Mouse (Mus musculus): ENCODE measurements around the gene Acvr2b. TPM values are rescaled to one million over a fixed set of nuclear protein-coding genes. Genes with fewer than 3 reads are reported as not detected.

The Acvr2b gene
- polyA plus RNA-seq (2014; fragmentation: Nextera tagmentation; extraction: Ambion mirVana): 28.6 and 31.1 TPM in 2 replicates

DNA sequence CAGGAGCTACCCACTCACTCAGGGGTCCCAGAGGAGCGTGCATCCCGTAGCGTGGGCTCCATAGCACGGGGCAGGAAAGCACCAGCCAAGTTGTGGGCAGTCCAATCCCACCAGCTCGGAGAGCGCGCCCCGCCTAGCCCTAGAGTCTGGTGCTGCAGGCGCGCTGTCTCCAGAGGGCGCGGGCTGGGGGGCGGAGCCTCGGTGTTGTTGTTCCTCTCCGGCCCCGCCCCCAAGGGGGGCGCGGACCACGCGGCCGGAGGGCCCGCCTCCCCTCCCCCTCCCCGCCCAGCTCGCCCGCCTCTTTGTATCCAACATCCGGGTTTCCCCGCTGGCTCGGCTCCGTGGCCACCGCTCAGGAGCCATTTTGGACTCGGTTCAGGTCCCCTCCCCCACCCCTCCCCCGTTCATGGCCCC is at the start of gene Acvr2b:
Gene Acvr2b, plus strand, starts transcription at position 318 of the 414 bp plus-strand sequence.
- Histone ChIP-seq H3K9me3 (ENCODE audit: control insufficient read depth, low read length) (no peaks in the 10 kb centered on the region), H3K27me3 (replicated peaks; ENCODE audit: control insufficient read depth, insufficient read depth, low read length) (no peaks in the 10 kb centered on the region), H3K4me2 (ENCODE audit: low read length) (peak within 1 kb of the TSS; percentile 92), H3K4me3 (ENCODE audit: low read depth, low read length) (peak within 1 kb of the TSS; percentile 92), H3K9ac (ENCODE audit: low read length) (peak within 1 kb of the TSS; percentile 96), H3K4me1 (replicated peaks; ENCODE audit: control insufficient read depth, insufficient read depth, low read length) (peaks cover 8% of the 10 kb centered on the region), H3K27ac (ENCODE audit: low read depth) (peak within 1 kb of the TSS; percentile 97), H3K36me3 (ENCODE audit: control insufficient read depth, insufficient read depth, low read length) (no peaks in the 10 kb centered on the region)
- under 1% methylated on average over 25 of the region's 32 CpGs for WGBS
- ATAC-seq (replicated peaks; ENCODE audit: low FRiP score, low TSS enrichment, low read depth): peak; percentile 95
- peak; percentile 93 for DNase-seq (ENCODE audit: low spot score)

DNA sequence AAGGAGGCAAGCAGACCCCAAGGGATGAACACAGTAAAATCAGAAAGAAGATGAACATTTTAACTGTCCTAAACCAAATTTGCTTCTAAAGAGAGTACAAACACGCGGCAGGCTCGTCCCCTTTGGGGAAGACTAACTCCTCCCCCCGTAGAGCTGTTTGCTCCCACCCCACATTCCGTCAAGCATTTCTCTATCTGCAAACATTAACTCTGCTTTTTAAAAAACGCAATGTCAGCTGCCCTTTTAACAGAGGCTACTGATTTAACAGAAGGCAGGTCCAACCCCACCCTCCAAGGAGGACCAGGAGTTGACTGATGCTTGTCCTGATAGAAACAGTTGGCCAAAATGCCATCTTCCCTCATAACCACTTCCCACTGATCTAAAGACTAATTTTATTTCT is 48.0 kb upstream of the Acvr2b start:
- WGBS: 61% methylated on average over 6 of the region's 6 CpGs

DNA sequence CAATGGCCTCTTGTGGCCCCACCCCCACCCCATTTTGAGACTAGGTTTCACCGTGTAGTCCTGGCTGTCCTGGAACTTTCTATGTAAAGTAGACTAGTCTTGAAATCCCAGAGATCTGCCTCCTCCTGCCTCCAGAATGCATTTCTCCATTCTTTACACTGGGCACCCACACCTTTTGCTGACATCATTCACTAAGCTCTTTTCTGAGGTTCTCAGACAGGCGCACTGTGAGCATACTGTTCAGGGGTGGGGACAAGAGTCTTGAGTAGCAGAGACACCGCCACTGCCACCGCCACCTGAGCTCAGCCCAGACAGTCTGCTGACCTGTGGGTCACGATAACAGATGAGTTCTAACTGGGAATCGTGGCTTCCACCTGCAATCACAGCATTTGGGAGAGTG is 46.0 kb upstream of the Acvr2b start:
- H3K27me3 ChIP-seq (replicated peaks; ENCODE audit: control insufficient read depth, insufficient read depth, low read length): no peaks in the 10 kb centered on the region
- H3K36me3 ChIP-seq (ENCODE audit: control insufficient read depth, insufficient read depth, low read length): peaks cover 5% of the 10 kb centered on the region
- H3K9me3 ChIP-seq (ENCODE audit: control insufficient read depth, low read length): no peaks in the 10 kb centered on the region
- DNase-seq (ENCODE audit: low spot score) (no peak), ATAC-seq (replicated peaks; ENCODE audit: low FRiP score, low TSS enrichment, low read depth) (no peak)
- no peak overlapping the region for H3K4me2 ChIP-seq (ENCODE audit: low read length)
- no peak overlapping the region for H3K9ac ChIP-seq (ENCODE audit: low read length)
- WGBS: 71% methylated on average over 6 of the region's 6 CpGs
- no peak overlapping the region for H3K27ac ChIP-seq (ENCODE audit: low read depth)
- no peak overlapping the region for H3K4me3 ChIP-seq (ENCODE audit: low read depth, low read length)
- H3K4me1 ChIP-seq (replicated peaks; ENCODE audit: control insufficient read depth, insufficient read depth, low read length): no peaks in the 10 kb centered on the region

More for the DNA sequence above, 48.0 kb upstream of the Acvr2b start:
- Histone ChIP-seq H3K9me3 (ENCODE audit: control insufficient read depth, low read length) (no peaks in the 10 kb centered on the region), H3K4me1 (replicated peaks; ENCODE audit: control insufficient read depth, insufficient read depth, low read length) (no peaks in the 10 kb centered on the region), H3K27ac (ENCODE audit: low read depth) (no peak overlapping the region), H3K36me3 (ENCODE audit: control insufficient read depth, insufficient read depth, low read length) (peaks cover 22% of the 10 kb centered on the region), H3K9ac (ENCODE audit: low read length) (no peak overlapping the region), H3K27me3 (replicated peaks; ENCODE audit: control insufficient read depth, insufficient read depth, low read length) (no peaks in the 10 kb centered on the region), H3K4me2 (ENCODE audit: low read length) (no peak overlapping the region), H3K4me3 (ENCODE audit: low read depth, low read length) (no peak overlapping the region)
- ATAC-seq (replicated peaks; ENCODE audit: low FRiP score, low TSS enrichment, low read depth) (no peak), DNase-seq (ENCODE audit: low spot score) (no peak)

DNA sequence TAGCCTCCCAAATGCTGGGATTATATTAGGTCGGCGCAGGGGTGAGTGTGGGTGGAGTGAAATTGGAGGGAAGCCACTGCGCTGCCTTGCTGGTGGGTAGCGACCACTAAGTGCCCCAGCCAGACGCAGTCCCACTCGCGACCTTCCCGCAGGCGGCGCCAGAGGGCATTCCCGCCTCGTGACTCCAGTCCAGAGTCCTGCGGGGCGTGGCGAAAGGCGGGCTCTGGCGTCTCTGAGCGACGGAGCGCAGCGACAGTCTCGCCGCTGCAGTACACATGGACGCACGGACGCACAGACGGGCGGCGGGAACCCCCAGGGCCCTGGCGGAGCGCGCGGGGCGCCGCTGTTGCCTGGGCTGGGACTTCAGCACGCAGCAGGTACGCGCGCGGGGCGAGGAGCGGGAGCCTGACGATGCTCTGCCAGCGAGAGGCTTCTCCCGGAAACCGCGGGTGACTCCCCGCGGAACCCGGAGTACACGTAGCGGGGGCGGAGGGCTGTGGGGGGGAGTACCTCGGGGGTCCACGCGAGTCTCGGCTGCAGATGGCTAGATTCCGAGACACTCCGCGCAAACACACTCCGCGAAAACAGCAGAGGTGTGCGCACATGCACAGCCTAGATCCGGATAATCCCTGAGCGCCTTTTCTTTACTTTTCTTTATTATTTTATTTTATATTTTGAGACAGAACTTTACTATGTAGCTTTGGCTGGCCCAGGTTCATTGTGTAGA is 44.4 kb upstream of the Acvr2b start, which contains the start of gene Xylb:
Gene Xylb, plus strand, starts transcription at position 51 of the 727 bp plus-strand sequence.
- peak; percentile 97 for DNase-seq (ENCODE audit: low spot score)
- no peak within 1 kb of the TSS for H3K27ac ChIP-seq (ENCODE audit: low read depth)
- H3K4me3 ChIP-seq (ENCODE audit: low read depth, low read length): peak within 1 kb of the TSS; percentile 68
- H3K4me2 ChIP-seq (ENCODE audit: low read length): peak within 1 kb of the TSS; percentile 85
- H3K4me1 ChIP-seq (replicated peaks; ENCODE audit: control insufficient read depth, insufficient read depth, low read length): no peaks in the 10 kb centered on the region
- H3K27me3 ChIP-seq (replicated peaks; ENCODE audit: control insufficient read depth, insufficient read depth, low read length): no peaks in the 10 kb centered on the region
- peak; percentile 84 for ATAC-seq (replicated peaks; ENCODE audit: low FRiP score, low TSS enrichment, low read depth)
- H3K9me3 ChIP-seq (ENCODE audit: control insufficient read depth, low read length): no peaks in the 10 kb centered on the region
- H3K9ac ChIP-seq (ENCODE audit: low read length): peak within 1 kb of the TSS; percentile 69
- H3K36me3 ChIP-seq (ENCODE audit: control insufficient read depth, insufficient read depth, low read length): no peaks in the 10 kb centered on the region
- 2% methylated on average over 65 of the region's 65 CpGs for WGBS

DNA sequence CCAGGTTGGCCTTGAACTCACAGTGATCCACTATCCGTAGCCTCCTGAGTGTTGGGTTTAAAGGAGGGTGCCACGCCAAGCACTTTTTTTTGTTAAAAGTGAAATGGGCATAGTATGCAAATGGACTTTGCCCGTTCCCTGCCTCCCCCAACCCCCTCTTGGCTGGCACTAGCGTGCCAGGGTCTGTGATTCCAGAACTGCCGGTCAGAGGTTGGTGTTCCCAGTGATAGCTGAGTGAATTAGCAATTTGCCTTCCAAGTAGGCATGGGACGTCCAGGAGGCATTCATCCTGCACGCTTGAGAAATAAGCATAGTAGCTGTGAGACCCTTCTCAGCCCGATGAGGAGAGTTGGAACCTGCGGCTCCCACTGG is 43.9 kb upstream of the Acvr2b start:
- Histone ChIP-seq H3K36me3 (ENCODE audit: control insufficient read depth, insufficient read depth, low read length) (no peaks in the 10 kb centered on the region), H3K27ac (ENCODE audit: low read depth) (no peak overlapping the region), H3K4me1 (replicated peaks; ENCODE audit: control insufficient read depth, insufficient read depth, low read length) (no peaks in the 10 kb centered on the region), H3K27me3 (replicated peaks; ENCODE audit: control insufficient read depth, insufficient read depth, low read length) (no peaks in the 10 kb centered on the region), H3K9me3 (ENCODE audit: control insufficient read depth, low read length) (no peaks in the 10 kb centered on the region), H3K9ac (ENCODE audit: low read length) (peak overlapping the region; percentile 69), H3K4me2 (ENCODE audit: low read length) (peak overlapping the region; percentile 85), H3K4me3 (ENCODE audit: low read depth, low read length) (peak overlapping the region; percentile 68)
- WGBS: 44% methylated on average over 9 of the region's 9 CpGs
- ATAC-seq (replicated peaks; ENCODE audit: low FRiP score, low TSS enrichment, low read depth) (no peak), DNase-seq (ENCODE audit: low spot score) (no peak)

DNA sequence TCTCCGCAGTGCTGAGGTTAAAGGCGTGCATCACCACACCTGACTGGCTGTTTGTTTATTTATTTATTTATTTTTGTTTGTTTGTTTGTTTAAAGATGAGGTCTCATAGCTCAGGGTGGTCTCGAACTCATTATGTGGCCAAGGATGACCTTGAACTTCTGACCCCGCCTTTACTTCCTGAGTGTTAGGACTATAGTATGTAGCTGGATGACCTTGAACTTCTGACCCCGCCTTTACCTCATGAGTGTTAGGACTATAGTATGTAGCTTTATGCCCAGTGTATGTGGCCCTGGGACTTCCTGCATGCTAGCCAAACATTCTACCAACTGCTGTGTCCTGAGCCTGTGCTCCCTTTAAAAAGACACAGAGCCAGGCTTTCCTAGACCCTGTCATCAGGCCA is 40.5 kb upstream of the Acvr2b start:
- DNase-seq (ENCODE audit: low spot score): no peak
- 90% methylated on average over 5 of the region's 5 CpGs for WGBS
- H3K4me1 ChIP-seq (replicated peaks; ENCODE audit: control insufficient read depth, insufficient read depth, low read length): no peaks in the 10 kb centered on the region
- no peak overlapping the region for H3K27ac ChIP-seq (ENCODE audit: low read depth)
- no peak for ATAC-seq (replicated peaks; ENCODE audit: low FRiP score, low TSS enrichment, low read depth)
- H3K4me2 ChIP-seq (ENCODE audit: low read length): no peak overlapping the region
- H3K36me3 ChIP-seq (ENCODE audit: control insufficient read depth, insufficient read depth, low read length): no peaks in the 10 kb centered on the region
- H3K9me3 ChIP-seq (ENCODE audit: control insufficient read depth, low read length): no peaks in the 10 kb centered on the region
- H3K27me3 ChIP-seq (replicated peaks; ENCODE audit: control insufficient read depth, insufficient read depth, low read length): no peaks in the 10 kb centered on the region
- no peak overlapping the region for H3K9ac ChIP-seq (ENCODE audit: low read length)
- no peak overlapping the region for H3K4me3 ChIP-seq (ENCODE audit: low read depth, low read length)

DNA sequence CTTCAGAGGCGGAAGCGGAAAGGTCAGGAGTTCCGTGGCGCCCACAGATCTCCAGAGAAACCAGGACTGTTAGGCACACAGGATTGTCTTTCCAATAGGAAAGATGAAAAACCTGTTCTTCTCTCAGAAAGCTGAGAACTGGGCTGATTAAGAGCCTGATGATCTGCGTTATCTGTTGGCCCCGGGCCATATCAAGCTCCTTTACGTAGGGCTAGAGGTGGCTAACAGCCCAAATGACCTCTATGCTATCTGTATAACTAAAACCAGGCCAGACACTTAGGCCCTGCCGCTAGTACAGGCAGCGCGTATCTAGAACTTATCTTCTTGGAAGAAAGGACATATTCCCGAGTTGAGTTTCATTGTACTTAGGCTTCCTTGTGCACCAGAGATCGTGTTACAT is 38.7 kb upstream of the Acvr2b start:
- Histone ChIP-seq H3K9ac (ENCODE audit: low read length) (no peak overlapping the region), H3K27ac (ENCODE audit: low read depth) (no peak overlapping the region), H3K27me3 (replicated peaks; ENCODE audit: control insufficient read depth, insufficient read depth, low read length) (no peaks in the 10 kb centered on the region), H3K9me3 (ENCODE audit: control insufficient read depth, low read length) (no peaks in the 10 kb centered on the region), H3K4me1 (replicated peaks; ENCODE audit: control insufficient read depth, insufficient read depth, low read length) (no peaks in the 10 kb centered on the region), H3K4me3 (ENCODE audit: low read depth, low read length) (no peak overlapping the region), H3K36me3 (ENCODE audit: control insufficient read depth, insufficient read depth, low read length) (no peaks in the 10 kb centered on the region), H3K4me2 (ENCODE audit: low read length) (no peak overlapping the region)
- ATAC-seq (replicated peaks; ENCODE audit: low FRiP score, low TSS enrichment, low read depth) (no peak), DNase-seq (ENCODE audit: low spot score) (no peak)
- WGBS: 80% methylated on average over 12 of the region's 12 CpGs

DNA sequence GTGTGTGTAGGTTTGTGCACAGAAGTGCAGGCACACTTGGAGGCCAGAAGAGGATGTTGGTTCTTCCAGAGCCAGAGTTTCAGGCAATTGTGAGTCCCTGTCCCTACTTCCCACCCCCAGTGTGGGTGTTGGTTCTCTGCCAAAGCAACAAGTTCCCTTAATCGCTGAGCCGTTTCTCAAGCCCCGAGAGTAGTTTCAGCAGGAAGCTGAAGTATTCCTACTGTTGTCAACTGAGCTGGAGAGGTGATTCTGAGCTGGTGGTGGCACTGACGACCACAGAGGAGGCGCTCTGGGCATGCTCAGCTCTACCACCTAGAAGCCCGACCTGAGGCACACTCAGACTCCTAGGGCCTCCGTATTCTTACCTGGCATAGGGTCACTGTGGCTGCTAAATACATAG is 36.6 kb upstream of the Acvr2b start, which contains the start of gene Slc22a14:
Gene Slc22a14, minus strand, starts transcription at position 270 of the 400 bp plus-strand sequence.
- Histone ChIP-seq H3K27ac (ENCODE audit: low read depth) (no peak within 1 kb of the TSS), H3K27me3 (replicated peaks; ENCODE audit: control insufficient read depth, insufficient read depth, low read length) (no peaks in the 10 kb centered on the region), H3K4me3 (ENCODE audit: low read depth, low read length) (no peak within 1 kb of the TSS), H3K4me1 (replicated peaks; ENCODE audit: control insufficient read depth, insufficient read depth, low read length) (no peaks in the 10 kb centered on the region), H3K36me3 (ENCODE audit: control insufficient read depth, insufficient read depth, low read length) (peaks cover 3% of the 10 kb centered on the region; the same call in 1 of the 2 replicates), H3K9ac (ENCODE audit: low read length) (no peak within 1 kb of the TSS), H3K9me3 (ENCODE audit: control insufficient read depth, low read length) (no peaks in the 10 kb centered on the region), H3K4me2 (ENCODE audit: low read length) (no peak within 1 kb of the TSS)
- DNase-seq (ENCODE audit: low spot score): no peak
- 74% methylated on average over 7 of the region's 7 CpGs for WGBS
- no peak for ATAC-seq (replicated peaks; ENCODE audit: low FRiP score, low TSS enrichment, low read depth)

DNA sequence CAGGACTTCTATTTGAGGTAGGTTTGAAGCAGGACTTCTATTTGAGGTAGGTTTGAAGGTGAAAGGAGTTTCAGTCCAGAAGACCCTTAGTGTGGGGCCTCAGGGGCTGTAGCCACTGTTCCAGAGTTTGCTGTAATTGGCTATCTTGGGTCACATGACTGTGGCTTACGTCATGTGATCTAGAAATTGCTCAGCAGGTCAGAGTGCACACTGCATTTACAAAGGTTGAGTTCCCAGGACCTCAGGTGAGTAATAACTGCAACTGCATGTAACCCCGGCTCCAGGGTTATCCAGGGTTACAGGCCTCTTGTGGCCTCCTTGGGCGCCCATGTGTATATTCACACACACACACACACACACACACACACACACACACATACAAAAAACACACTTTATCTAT is 33.6 kb upstream of the Acvr2b start:
- Histone ChIP-seq H3K4me2 (ENCODE audit: low read length) (no peak overlapping the region), H3K9me3 (ENCODE audit: control insufficient read depth, low read length) (no peaks in the 10 kb centered on the region), H3K4me3 (ENCODE audit: low read depth, low read length) (no peak overlapping the region), H3K27ac (ENCODE audit: low read depth) (no peak overlapping the region), H3K4me1 (replicated peaks; ENCODE audit: control insufficient read depth, insufficient read depth, low read length) (no peaks in the 10 kb centered on the region), H3K27me3 (replicated peaks; ENCODE audit: control insufficient read depth, insufficient read depth, low read length) (no peaks in the 10 kb centered on the region), H3K9ac (ENCODE audit: low read length) (no peak overlapping the region), H3K36me3 (ENCODE audit: control insufficient read depth, insufficient read depth, low read length) (peaks cover 3% of the 10 kb centered on the region; the same call in 1 of the 2 replicates)
- ATAC-seq (replicated peaks; ENCODE audit: low FRiP score, low TSS enrichment, low read depth) (no peak), DNase-seq (ENCODE audit: low spot score) (no peak)
- WGBS: 78% methylated on average over 3 of the region's 3 CpGs
